Mouse (Mus musculus) MEL (cell line): ENCODE data around the gene Hsd3b7. TPM values are rescaled to one million over a fixed set of nuclear protein-coding genes. Genes with fewer than 3 reads are reported as not detected.

Source experiments
- DNase-seq: peaks from one replicate; pipeline ENCODE4 v3.0.0; 2011; ENCODE audit warnings: low read depth, low spot score
- H3K27ac ChIP-seq: 2 replicates; pipeline ENCODE4 v1.5.1; 2012; ENCODE audit warnings: low read depth, mild to moderate bottlenecking, control low read depth, low read length, moderate library complexity; ENCODE audit not compliant: control insufficient read depth
- H3K27me3 ChIP-seq, 2 experiments: fragments of 150-350 bp in 1 of 2; sonication (generic) in 1 of 2; 2 replicates each; pipeline ENCODE4 v1.6.1; 2012; ENCODE audit warnings: low read length in 2 of 2, mild to moderate bottlenecking in 2 of 2, improper control_type of control experiment in 1 of 2, moderate library complexity in 1 of 2; ENCODE audit not compliant: insufficient read depth in 2 of 2, control insufficient read depth in 1 of 2
- H3K36me3 ChIP-seq, 2 experiments: 2 replicates each; pipeline ENCODE4 v1.6.1; 2012 to 2014; ENCODE audit warnings: low read length in 2 of 2, improper control_type of control experiment in 1 of 2, inconsistent platforms in 1 of 2, mild to moderate bottlenecking in 1 of 2; ENCODE audit not compliant: insufficient read depth in 2 of 2, control insufficient read depth in 1 of 2
- H3K4me1 ChIP-seq, 2 experiments: fragments of 150-350 bp in 1 of 2; sonication (generic) in 1 of 2; 2 replicates each; pipeline ENCODE4 v1.6.1; 2012; ENCODE audit warnings: low read length in 2 of 2, improper control_type of control experiment in 1 of 2, mild to moderate bottlenecking in 1 of 2; ENCODE audit not compliant: insufficient read depth in 2 of 2, control insufficient read depth in 1 of 2
- H3K4me3 ChIP-seq, 2 experiments: fragments of 150-350 bp in 1 of 2; sonication (generic) in 1 of 2; 2 replicates each; pipeline ENCODE4 v1.5.1; 2012; ENCODE audit warnings: low read depth in 2 of 2, low read length in 2 of 2, mild to moderate bottlenecking in 2 of 2, moderate library complexity in 2 of 2, control low read depth in 1 of 2, improper control_type of control experiment in 1 of 2; ENCODE audit not compliant: control insufficient read depth in 1 of 2, insufficient read depth in 1 of 2
- H3K79me2 ChIP-seq: 2 replicates; pipeline ENCODE4 v1.6.1; 2012; ENCODE audit warnings: mild to moderate bottlenecking, low read length, moderate library complexity; ENCODE audit not compliant: control insufficient read depth, poor library complexity, insufficient read depth
- H3K9ac ChIP-seq: 2 replicates; pipeline ENCODE4 v1.6.1; 2012; ENCODE audit warnings: low read depth, mild to moderate bottlenecking, control low read depth, low read length, moderate library complexity; ENCODE audit not compliant: control insufficient read depth, poor library complexity, severe bottlenecking
- H3K9me3 ChIP-seq: fragments of 150-350 bp; sonication (generic); replicated peaks from 2 replicates; pipeline ENCODE4 v1.6.1; 2012; ENCODE audit warnings: mild to moderate bottlenecking, low read length, improper control_type of control experiment, moderate library complexity; ENCODE audit not compliant: insufficient read depth
- CHD1 ChIP-seq: IDR thresholded peaks from 2 replicates; pipeline ENCODE4 v1.6.1; 2012; ENCODE audit warnings: low read depth, mild to moderate bottlenecking, inconsistent platforms, low read length, improper control_type of control experiment
- CHD2 ChIP-seq: IDR thresholded peaks from 2 replicates; pipeline ENCODE4 v1.6.1; 2011; ENCODE audit warnings: low read length, improper control_type of control experiment
- CTCF ChIP-seq, 3 experiments: IDR thresholded peaks in 2 of 3; conservative IDR thresholded peaks in 1 of 3; 2 replicates each; pipeline ENCODE4 v1.5.1; 2011 to 2012; ENCODE audit warnings: low read length in 3 of 3, low read depth in 2 of 3, mild to moderate bottlenecking in 2 of 3, improper control_type of control experiment in 1 of 3, inconsistent platforms in 1 of 3, mixed read lengths in 1 of 3, moderate library complexity in 1 of 3; ENCODE audit not compliant: control insufficient read depth in 1 of 3, insufficient read depth in 1 of 3, poor library complexity in 1 of 3, severe bottlenecking in 1 of 3
- E2F4 ChIP-seq: IDR thresholded peaks from 2 replicates; pipeline ENCODE4 v1.6.1; 2011; ENCODE audit warnings: low read depth, low read length, improper control_type of control experiment, borderline replicate concordance
- ELF1 ChIP-seq: IDR thresholded peaks from 2 replicates; pipeline ENCODE4 v1.6.1; 2014; ENCODE audit warnings: low read depth, mild to moderate bottlenecking, inconsistent platforms, low read length, improper control_type of control experiment, moderate library complexity
- EP300 ChIP-seq, 2 experiments: IDR thresholded peaks; 2 replicates each; pipeline ENCODE4 v1.6.1; 2011; ENCODE audit warnings: improper control_type of control experiment in 2 of 2, low read length in 2 of 2, low read depth in 1 of 2, mild to moderate bottlenecking in 1 of 2
- GABPA ChIP-seq: IDR thresholded peaks from 2 replicates; pipeline ENCODE4 v1.6.1; 2012; ENCODE audit warnings: low read depth, mild to moderate bottlenecking, inconsistent platforms, low read length, improper control_type of control experiment, moderate library complexity
- GATA1 ChIP-seq: IDR thresholded peaks from 2 replicates; pipeline ENCODE4 v1.6.1; 2011; ENCODE audit warnings: low read depth, low read length, improper control_type of control experiment
- MAFK ChIP-seq: IDR thresholded peaks from 2 replicates; pipeline ENCODE4 v1.6.1; 2011; ENCODE audit warnings: low read depth, mild to moderate bottlenecking, low read length, improper control_type of control experiment, borderline replicate concordance
- MAX ChIP-seq: IDR thresholded peaks from 2 replicates; pipeline ENCODE4 v1.6.1; 2011; ENCODE audit warnings: low read length, improper control_type of control experiment
- MAZ ChIP-seq: IDR thresholded peaks from 2 replicates; pipeline ENCODE4 v1.6.1; 2012; ENCODE audit warnings: low read depth, mild to moderate bottlenecking, inconsistent platforms, low read length, improper control_type of control experiment
- MXI1 ChIP-seq: IDR thresholded peaks from 2 replicates; pipeline ENCODE4 v1.6.1; 2011; ENCODE audit warnings: mild to moderate bottlenecking, low read depth, low read length, improper control_type of control experiment
- MYB ChIP-seq: IDR thresholded peaks from 2 replicates; pipeline ENCODE4 v1.6.1; 2011; ENCODE audit warnings: mild to moderate bottlenecking, low read depth, low read length, improper control_type of control experiment
- MYC ChIP-seq: IDR thresholded peaks from 2 replicates; pipeline ENCODE4 v1.6.1; 2011; ENCODE audit warnings: low read depth, mild to moderate bottlenecking, low read length, improper control_type of control experiment, moderate library complexity
- NELFE ChIP-seq: IDR thresholded peaks from 2 replicates; pipeline ENCODE4 v1.6.1; 2011; ENCODE audit warnings: low read depth, low read length, improper control_type of control experiment
- NRF1 ChIP-seq: IDR thresholded peaks from 2 replicates; pipeline ENCODE4 v1.6.1; 2014; ENCODE audit warnings: low read depth, mild to moderate bottlenecking, inconsistent platforms, low read length, improper control_type of control experiment, moderate library complexity; ENCODE audit not compliant: poor library complexity, insufficient read depth, severe bottlenecking
- POLR2A ChIP-seq, 2 experiments: IDR thresholded peaks; 2 replicates each; pipeline ENCODE4 v1.6.1; 2011 to 2012; ENCODE audit warnings: low read length in 2 of 2, mild to moderate bottlenecking in 2 of 2, control low read depth in 1 of 2, improper control_type of control experiment in 1 of 2, low read depth in 1 of 2, moderate library complexity in 1 of 2; ENCODE audit not compliant: control insufficient read depth in 1 of 2, insufficient read depth in 1 of 2, poor library complexity in 1 of 2
- POLR2AphosphoS2 ChIP-seq: IDR thresholded peaks from 2 replicates; pipeline ENCODE4 v1.6.1; 2011; ENCODE audit warnings: low read length, improper control_type of control experiment
- POLR2AphosphoS5 ChIP-seq: IDR thresholded peaks from 2 replicates; pipeline ENCODE4 v1.6.1; 2012; ENCODE audit warnings: low read depth, borderline replicate concordance, mild to moderate bottlenecking, inconsistent platforms, low read length, moderate library complexity, mixed read lengths
- RAD21 ChIP-seq: IDR thresholded peaks from 2 replicates; pipeline ENCODE4 v1.6.1; 2011; ENCODE audit warnings: mild to moderate bottlenecking, low read depth, low read length, improper control_type of control experiment
- RCOR1 ChIP-seq: IDR thresholded peaks from 2 replicates; pipeline ENCODE4 v1.6.1; 2012; ENCODE audit warnings: low read depth, mild to moderate bottlenecking, inconsistent platforms, low read length, improper control_type of control experiment
- TAL1 ChIP-seq: IDR thresholded peaks from 2 replicates; pipeline ENCODE4 v1.6.1; 2012; ENCODE audit warnings: mild to moderate bottlenecking, inconsistent platforms, low read length, moderate library complexity, mixed read lengths
- TCF12 ChIP-seq: IDR thresholded peaks from 2 replicates; pipeline ENCODE4 v1.6.1; 2014; ENCODE audit warnings: low read depth, mild to moderate bottlenecking, inconsistent platforms, low read length, improper control_type of control experiment, moderate library complexity
- USF1 ChIP-seq: IDR thresholded peaks from 2 replicates; pipeline ENCODE4 v1.6.1; 2014; ENCODE audit warnings: low read depth, mild to moderate bottlenecking, inconsistent platforms, low read length, improper control_type of control experiment, moderate library complexity
- ZC3H11A ChIP-seq: IDR thresholded peaks from 2 replicates; pipeline ENCODE4 v1.6.1; 2012; ENCODE audit warnings: low read depth, mild to moderate bottlenecking, inconsistent platforms, low read length, improper control_type of control experiment
- ZNF384 ChIP-seq: IDR thresholded peaks from 2 replicates; pipeline ENCODE4 v1.6.1; 2012; ENCODE audit warnings: low read depth, mild to moderate bottlenecking, inconsistent platforms, low read length, improper control_type of control experiment
- polyA plus RNA-seq, 2 experiments: library from polyadenylated mRNA; stranded (reverse) in 1 of 2; unstranded in 1 of 2; fragments of >175 nt in 1 of 2; fragments of >200 nt in 1 of 2; gene quantifications; 2 replicates each; pipeline versions ENCODE4 v1.2.1 to v1.2.4; 2012; ENCODE audit warnings: low replicate concordance in 2 of 2, low read depth in 1 of 2; ENCODE audit not compliant: insufficient read length in 2 of 2, insufficient read depth in 1 of 2, missing spikeins in 1 of 2
- total RNA-seq: library from RNA; depleted of rRNA; stranded (reverse); fragments of 300-350 nt; gene quantifications from 2 replicates; pipeline ENCODE4 v1.2.3, GENCODE M21; 2012

Gene Hsd3b7
- total and polyA plus RNA-seq, 3 experiments = 0.75 to 1.4 TPM; not detected in 1

- H3K27ac ChIP-seq = no peak overlapping the region
- TF ChIP-seq MAZ (no peak), CTCF (IDR thresholded peaks at IDR 0.05 in 2 of 3, conservative IDR thresholded peaks at IDR 0.05 in 1 of 3; ENCODE audit: control insufficient read depth in 1 of 3, insufficient read depth in 1 of 3, low read depth in 2 of 3, low read length in 3 of 3, poor library complexity in 1 of 3, severe bottlenecking in 1 of 3) (no peak), USF1 (no peak), CHD1 (no peak), POLR2AphosphoS2 (no peak), GATA1 (no peak), ZNF384 (no peak), MYB (no peak), EP300 (IDR thresholded peaks at IDR 0.05; ENCODE audit: low read depth in 1 of 2, low read length in 2 of 2) (no peak), E2F4 (no peak), POLR2AphosphoS5 (no peak), MYC (no peak), ELF1 (no peak)
- TF ChIP-seq, all 39 proteins: peak for 0
- H3K4me1 ChIP-seq = no peaks in the 10 kb centered on the region
- no peak for DNase-seq
- H3K9me3 ChIP-seq = no peaks in the 10 kb centered on the region
- H3K9ac ChIP-seq = no peak overlapping the region
- no peaks in the 10 kb centered on the region for H3K79me2 ChIP-seq
- H3K36me3 ChIP-seq = peaks cover 0 to 2% of the 10 kb centered on the region in 2 experiments; a peak in 1 of 4 replicates
- H3K4me3 ChIP-seq = no peak overlapping the region
- H3K27me3 ChIP-seq = no peaks in the 10 kb centered on the region
Measured at GRCm38 (mm10) chr7:127752069-127752468, 48.3 kb upstream of the Hsd3b7 start.

GRCm38 (mm10) chr7:127753158-127753557, 47.2 kb upstream of the Hsd3b7 start:
- H3K27ac ChIP-seq = no peak overlapping the region
- H3K9ac ChIP-seq = no peak overlapping the region
- peaks cover 0 to 2% of the 10 kb centered on the region in 2 experiments; a peak in 1 of 4 replicates for H3K36me3 ChIP-seq
- no peaks in the 10 kb centered on the region for H3K27me3 ChIP-seq
- TF ChIP-seq RAD21 (no peak), CHD2 (no peak), POLR2AphosphoS2 (no peak), MAZ (no peak), MXI1 (no peak), ZC3H11A (no peak), TAL1 (no peak), MAX (no peak), POLR2A (IDR thresholded peaks at IDR 0.05; ENCODE audit: control insufficient read depth in 1 of 2, insufficient read depth in 1 of 2, low read depth in 1 of 2, low read length in 2 of 2, poor library complexity in 1 of 2) (no peak), GATA1 (no peak), ZNF384 (no peak), RCOR1 (no peak), NELFE (no peak), NRF1 (no peak), TCF12 (no peak), GABPA (no peak), MAFK (no peak), CTCF (IDR thresholded peaks at IDR 0.05 in 2 of 3, conservative IDR thresholded peaks at IDR 0.05 in 1 of 3; ENCODE audit: control insufficient read depth in 1 of 3, insufficient read depth in 1 of 3, low read depth in 2 of 3, low read length in 3 of 3, poor library complexity in 1 of 3, severe bottlenecking in 1 of 3) (no peak)
- no peaks in the 10 kb centered on the region for H3K4me1 ChIP-seq
- no peak overlapping the region for H3K4me3 ChIP-seq
- no peak for DNase-seq
- H3K79me2 ChIP-seq = no peaks in the 10 kb centered on the region
- H3K9me3 ChIP-seq = no peaks in the 10 kb centered on the region
